Mouse (Mus musculus) midbrain, embryonic 16.5 days (tissue): Measurements from ENCODE around the gene Reep1. TPM values are rescaled to one million over a fixed set of nuclear protein-coding genes. Genes with fewer than 3 reads are reported as not detected.

Experiments used
- ATAC-seq: fragments of 200-750 bp; cut with Nextera tagmentation; 2 replicates; pipeline ENCODE4 v1.8.0; 2017; ENCODE audit warnings: moderate TSS enrichment
- H3K27ac ChIP-seq: fragments of 300-500 bp; sonication (generic); 2 replicates; pipeline ENCODE4 v1.5.1; 2014; ENCODE audit warnings: mild to moderate bottlenecking, low read length, mixed read lengths
- H3K27me3 ChIP-seq: fragments of 300-500 bp; sonication (generic); 2 replicates; pipeline ENCODE4 v1.6.1; 2014; ENCODE audit warnings: low read depth, low read length, mixed read lengths; ENCODE audit not compliant: control insufficient read depth, insufficient read depth
- H3K36me3 ChIP-seq: fragments of 300-500 bp; sonication (generic); 2 replicates; pipeline ENCODE4 v1.6.1; 2014; ENCODE audit warnings: mild to moderate bottlenecking, low read length, moderate library complexity, mixed read lengths; ENCODE audit not compliant: control insufficient read depth, insufficient read depth
- H3K4me1 ChIP-seq: fragments of 300-500 bp; sonication (generic); 2 replicates; pipeline ENCODE4 v1.6.1; 2014; ENCODE audit warnings: mild to moderate bottlenecking, low read length, mixed read lengths; ENCODE audit not compliant: control insufficient read depth, insufficient read depth
- H3K4me2 ChIP-seq: fragments of 300-500 bp; sonication (generic); 2 replicates; pipeline ENCODE4 v1.6.1; 2014; ENCODE audit warnings: mild to moderate bottlenecking, low read length, mixed read lengths
- H3K4me3 ChIP-seq: fragments of 300-500 bp; sonication (generic); 2 replicates; pipeline ENCODE4 v1.5.1; 2014; ENCODE audit warnings: low read depth, mild to moderate bottlenecking, low read length, moderate library complexity, mixed read lengths
- H3K9ac ChIP-seq: fragments of 300-500 bp; sonication (generic); 2 replicates; pipeline ENCODE4 v1.6.1; 2014; ENCODE audit warnings: low read depth, low read length, mixed read lengths
- H3K9me3 ChIP-seq: fragments of 300-500 bp; sonication (generic); replicated peaks from 2 replicates; pipeline ENCODE4 v1.6.1; 2014; ENCODE audit warnings: mild to moderate bottlenecking, low read length, mixed read lengths; ENCODE audit not compliant: control insufficient read depth, poor library complexity, severe bottlenecking
- WGBS: fragments of 180-500 bp; shearing (Covaris S2); extraction: QIAGEN DNeasy Blood & Tissue Kit; methylation state at CpG from one replicate; pipeline ENCODE4 v1.1.7; 2014; 5-methylcytosine and 5-hydroxymethylcytosine counted together
- polyA plus RNA-seq: library from polyadenylated mRNA; unstranded; fragments of >200 nt; fragmentation: Nextera tagmentation; extraction: Ambion mirVana; gene quantifications from 2 replicates; pipeline ENCODE4 v1.2.1, GENCODE M21; 2015

The Reep1 gene
- polyA plus RNA-seq, 1 experiment from 2014 or later = 350 TPM

DNA sequence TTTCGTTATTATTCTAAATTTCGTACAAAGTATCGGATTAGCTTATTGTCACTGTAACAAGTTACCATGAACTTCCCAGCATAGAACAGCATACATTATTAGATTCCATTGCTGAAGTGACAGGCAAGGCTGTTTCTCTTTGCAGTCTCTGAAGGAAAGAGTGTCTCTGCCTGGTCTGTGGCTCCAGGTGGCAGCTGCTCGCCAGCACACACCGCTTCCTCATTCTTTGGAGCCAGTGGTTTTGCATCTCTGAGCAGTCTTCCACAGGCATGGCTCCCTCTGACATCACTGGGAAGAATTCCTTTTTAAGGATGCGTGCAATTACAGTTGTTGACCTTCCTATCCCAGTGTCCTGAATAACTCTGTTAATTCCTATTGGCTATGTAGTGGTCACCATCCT is 52.7 kb downstream of the Reep1 start:
- Histone ChIP-seq H3K4me3 (no peak overlapping the region), H3K9ac (no peak overlapping the region), H3K9me3 (no peaks in the 10 kb centered on the region), H3K4me2 (no peak overlapping the region), H3K27me3 (no peaks in the 10 kb centered on the region), H3K27ac (no peak overlapping the region), H3K4me1 (peaks cover 7% of the 10 kb centered on the region), H3K36me3 (peaks cover 26% of the 10 kb centered on the region)
- 84% methylated on average over 6 of the region's 6 CpGs for WGBS
- ATAC-seq = no peak

DNA sequence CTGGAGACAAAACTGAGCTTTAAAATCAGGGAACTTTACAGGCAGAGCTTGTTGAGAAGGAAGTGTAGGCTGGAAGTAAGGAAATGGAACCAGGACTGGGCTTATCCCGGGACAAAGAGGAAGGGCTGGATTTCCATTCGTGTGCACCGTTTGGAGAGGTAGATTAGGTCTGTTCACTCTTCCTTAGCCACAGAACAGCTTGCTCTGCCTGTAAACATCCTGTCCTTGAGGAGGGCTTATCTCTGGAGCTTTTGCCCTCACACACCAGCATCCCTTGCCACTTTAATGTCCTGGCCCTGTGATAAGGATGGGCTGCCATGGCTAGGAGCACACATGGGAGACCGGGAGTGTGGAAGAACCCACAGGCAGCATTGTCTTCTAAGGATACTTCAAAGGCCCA is 60.4 kb downstream of the Reep1 start:
- WGBS = 86% methylated on average over 4 of the region's 4 CpGs
- Histone ChIP-seq H3K4me3 (no peak overlapping the region), H3K4me2 (no peak overlapping the region), H3K27ac (no peak overlapping the region), H3K4me1 (no peaks in the 10 kb centered on the region), H3K9me3 (no peaks in the 10 kb centered on the region), H3K27me3 (no peaks in the 10 kb centered on the region), H3K36me3 (peaks cover 14% of the 10 kb centered on the region), H3K9ac (no peak overlapping the region)
- ATAC-seq = no peak

DNA sequence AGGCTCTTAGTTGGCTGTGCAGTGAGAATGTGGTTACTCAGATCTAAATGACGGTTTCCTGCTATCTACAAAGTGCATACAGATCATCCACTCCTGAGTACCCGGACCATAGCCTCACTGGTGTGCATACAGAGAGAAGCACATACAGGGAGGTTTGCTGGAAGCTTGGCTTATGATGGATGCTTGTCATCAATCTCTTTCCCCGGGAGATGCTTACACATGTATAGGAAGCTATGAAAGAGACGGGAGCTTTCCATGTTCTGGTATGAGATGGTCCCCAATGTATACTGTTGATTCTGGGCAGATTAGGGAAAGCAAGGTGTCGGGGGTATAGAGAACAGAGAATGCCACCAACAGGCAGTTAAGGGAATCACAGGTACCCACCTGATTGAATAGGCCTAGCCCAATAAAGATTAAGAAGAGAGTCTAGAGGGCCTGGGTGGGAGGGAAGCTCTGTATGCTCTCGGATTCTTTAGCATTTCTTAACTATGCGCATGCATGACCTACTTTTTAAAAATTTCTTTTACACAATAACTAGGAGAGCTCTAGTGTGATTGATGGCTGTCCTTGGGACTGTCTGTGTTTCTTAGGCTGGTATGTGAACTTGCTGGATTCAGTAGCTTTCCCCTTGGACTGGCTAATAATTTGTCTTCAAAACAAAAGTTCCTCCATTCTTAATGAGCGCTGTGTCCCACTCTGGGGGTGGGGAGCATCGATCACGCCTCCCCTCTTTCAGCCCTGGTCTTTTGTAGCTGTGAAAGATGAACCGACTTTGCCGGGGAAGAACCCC is 62.7 kb downstream of the Reep1 start:
- no peak for ATAC-seq
- 77% methylated on average over 12 of the region's 12 CpGs for WGBS
- H3K36me3 ChIP-seq = peaks cover 11% of the 10 kb centered on the region

DNA sequence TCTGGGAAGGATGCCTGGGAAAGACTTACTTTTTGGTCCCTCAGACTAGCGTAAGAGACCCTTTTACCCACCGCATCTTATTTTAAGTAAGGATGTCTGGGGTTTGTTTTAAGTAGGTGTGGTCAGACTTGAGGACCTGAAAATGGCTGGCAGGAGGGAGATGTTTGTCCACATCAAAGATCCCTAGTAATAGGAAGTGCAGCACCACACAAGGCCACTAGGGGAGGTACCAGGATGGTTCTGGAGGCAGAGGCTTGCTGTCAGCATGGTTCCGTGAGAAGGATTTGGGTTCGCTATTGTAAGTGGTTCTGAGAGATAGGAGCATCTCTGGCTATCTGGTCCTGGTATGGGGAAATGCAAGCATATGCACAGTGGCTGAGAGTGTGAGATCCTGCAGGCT is 63.5 kb downstream of the Reep1 start:
- no peaks in the 10 kb centered on the region for H3K9me3 ChIP-seq
- H3K9ac ChIP-seq = no peak overlapping the region
- no peak overlapping the region for H3K27ac ChIP-seq
- H3K27me3 ChIP-seq = no peaks in the 10 kb centered on the region
- no peaks in the 10 kb centered on the region for H3K4me1 ChIP-seq
- 95% methylated on average over 4 of the region's 4 CpGs for WGBS
- H3K36me3 ChIP-seq = peaks cover 14% of the 10 kb centered on the region
- ATAC-seq = no peak
- H3K4me3 ChIP-seq = no peak overlapping the region
- no peak overlapping the region for H3K4me2 ChIP-seq

More for the DNA sequence above, 62.7 kb downstream of the Reep1 start:
- H3K27me3 ChIP-seq = no peaks in the 10 kb centered on the region
- no peak overlapping the region for H3K9ac ChIP-seq
- no peaks in the 10 kb centered on the region for H3K4me1 ChIP-seq
- H3K9me3 ChIP-seq = no peaks in the 10 kb centered on the region
- no peak overlapping the region for H3K4me2 ChIP-seq
- no peak overlapping the region for H3K27ac ChIP-seq
- H3K4me3 ChIP-seq = no peak overlapping the region

DNA sequence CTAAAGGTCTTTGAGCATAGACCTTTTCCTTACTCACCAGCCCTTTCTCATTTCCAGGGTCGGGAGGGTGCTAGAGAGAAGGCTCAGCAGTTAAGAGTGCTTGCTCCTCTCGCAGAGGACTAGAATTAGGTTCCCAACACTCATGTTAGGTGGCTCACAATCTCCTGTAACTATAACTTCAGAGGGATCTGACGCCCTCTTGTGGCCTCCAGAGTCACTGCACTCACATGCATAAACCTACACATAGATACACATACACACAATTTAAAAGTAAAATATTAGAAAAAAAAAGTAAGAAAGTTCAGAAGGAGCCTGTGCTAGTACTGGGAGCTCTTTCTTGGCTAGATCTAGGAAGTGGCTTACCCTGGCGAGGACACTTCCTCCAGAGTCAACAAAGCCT is 63.9 kb downstream of the Reep1 start:
- no peak overlapping the region for H3K27ac ChIP-seq
- no peak overlapping the region for H3K4me3 ChIP-seq
- no peaks in the 10 kb centered on the region for H3K4me1 ChIP-seq
- H3K9me3 ChIP-seq = no peaks in the 10 kb centered on the region
- no peaks in the 10 kb centered on the region for H3K27me3 ChIP-seq
- H3K36me3 ChIP-seq = peaks cover 15% of the 10 kb centered on the region
- no peak overlapping the region for H3K4me2 ChIP-seq
- no peak overlapping the region for H3K9ac ChIP-seq
- WGBS = 94% methylated on average over 4 of the region's 4 CpGs
- ATAC-seq = no peak

DNA sequence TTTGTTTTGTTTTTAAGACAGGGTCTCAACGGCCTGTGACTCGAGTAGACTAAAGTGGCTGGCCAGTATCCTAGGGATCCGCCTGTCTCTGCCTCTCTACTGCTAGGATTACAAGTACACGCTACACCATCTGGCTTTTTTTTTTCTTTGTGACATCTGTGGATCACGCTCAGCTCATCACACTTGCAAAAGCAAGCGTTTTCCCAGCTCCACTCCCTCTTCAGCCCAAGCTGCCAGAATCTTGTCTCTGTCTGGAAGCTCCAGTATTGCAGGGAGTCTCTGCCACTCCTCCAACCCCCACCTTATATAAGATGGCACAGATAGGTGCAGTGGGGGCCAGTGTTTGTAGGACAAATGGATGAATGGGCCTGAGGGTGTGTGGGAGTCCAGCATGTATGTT is 64.8 kb downstream of the Reep1 start:
- Histone ChIP-seq H3K9me3 (no peaks in the 10 kb centered on the region), H3K9ac (no peak overlapping the region), H3K4me1 (no peaks in the 10 kb centered on the region), H3K27ac (peak overlapping the region; percentile 14; the same call in 1 of the 2 replicates), H3K4me3 (no peak overlapping the region), H3K27me3 (no peaks in the 10 kb centered on the region), H3K36me3 (peaks cover 14% of the 10 kb centered on the region), H3K4me2 (no peak overlapping the region)
- no peak for ATAC-seq
- whole genome bisulfite sequencing = 86% methylated on average over 6 of the region's 6 CpGs

DNA sequence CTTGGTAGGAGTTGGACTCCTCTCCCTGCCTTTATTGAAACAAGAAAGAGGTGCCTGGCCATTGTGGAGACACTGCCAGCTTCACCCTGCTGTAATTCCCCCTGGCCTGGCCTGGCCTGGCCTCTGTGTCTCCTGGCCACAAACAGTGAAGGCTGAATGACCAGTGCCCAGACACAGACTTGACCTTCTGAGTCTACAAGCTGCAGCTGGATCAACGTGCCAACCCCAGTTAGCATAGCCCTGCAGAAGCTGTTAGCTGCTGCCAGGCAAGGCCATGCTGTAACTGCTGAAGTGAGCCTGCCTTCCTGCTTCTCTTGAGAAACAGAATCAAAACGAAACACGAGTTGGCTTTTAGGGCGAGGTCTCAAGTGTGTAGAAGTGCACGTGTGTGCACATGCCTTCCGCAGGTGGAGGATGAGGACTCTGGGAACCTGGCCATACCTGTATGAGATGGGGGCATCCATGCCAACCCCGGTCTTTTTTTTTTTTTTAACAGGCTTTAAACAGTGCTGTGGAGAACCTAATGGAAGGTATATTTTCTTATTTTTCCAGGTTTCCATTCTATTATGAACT is 65.4 kb downstream of the Reep1 start:
- ATAC-seq = no peak
- Histone ChIP-seq H3K27me3 (no peaks in the 10 kb centered on the region), H3K4me2 (no peak overlapping the region), H3K9me3 (no peaks in the 10 kb centered on the region), H3K27ac (peak overlapping the region; percentile 14; the same call in 1 of the 2 replicates), H3K9ac (no peak overlapping the region), H3K4me3 (no peak overlapping the region), H3K4me1 (no peaks in the 10 kb centered on the region), H3K36me3 (peaks cover 16% of the 10 kb centered on the region)
- WGBS = 88% methylated on average over 7 of the region's 7 CpGs

DNA sequence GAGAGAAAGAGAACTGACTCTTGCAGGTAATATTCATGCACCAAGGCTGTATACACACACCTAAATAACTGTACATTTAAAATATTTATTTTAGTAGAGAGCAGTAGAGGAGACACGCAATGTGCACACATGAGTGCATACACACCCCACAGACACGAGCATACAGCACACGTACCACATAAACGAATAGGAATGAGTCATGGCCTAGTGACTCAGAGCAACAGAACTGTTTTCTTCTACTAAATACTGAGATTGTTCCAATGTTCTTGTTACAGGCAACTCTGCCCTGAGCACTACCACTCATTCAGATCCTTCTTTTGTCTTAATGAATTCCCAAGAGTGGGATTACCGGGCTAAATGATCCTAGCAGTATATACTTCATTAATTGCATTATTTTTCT is 70.7 kb downstream of the Reep1 start:
- Histone ChIP-seq H3K27ac (no peak overlapping the region), H3K27me3 (no peaks in the 10 kb centered on the region), H3K4me2 (no peak overlapping the region), H3K9me3 (no peaks in the 10 kb centered on the region), H3K4me3 (no peak overlapping the region), H3K36me3 (peaks cover 26% of the 10 kb centered on the region), H3K4me1 (no peaks in the 10 kb centered on the region), H3K9ac (no peak overlapping the region)
- WGBS = 85% methylated on average over 5 of the region's 5 CpGs
- ATAC-seq = no peak

DNA sequence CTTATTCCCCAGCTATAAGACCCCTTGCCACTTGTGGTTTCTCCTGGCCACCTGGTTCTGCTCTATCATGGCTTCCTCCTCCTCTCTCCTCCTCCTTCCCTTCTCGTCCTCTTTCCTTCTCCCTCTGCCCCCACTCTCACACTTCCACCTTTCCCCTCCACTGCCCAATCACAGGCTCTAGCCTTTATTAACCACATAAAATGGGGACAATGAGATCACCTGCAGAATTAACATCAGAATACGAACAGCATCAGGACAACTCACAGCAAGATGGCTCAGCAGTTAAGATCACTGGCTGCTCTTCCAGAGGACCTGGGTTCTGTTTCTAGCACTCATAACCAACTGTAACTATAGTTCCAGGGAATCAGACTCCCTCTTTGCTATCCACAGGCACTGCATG is 72.5 kb downstream of the Reep1 start:
- Histone ChIP-seq H3K9ac (no peak overlapping the region), H3K36me3 (peaks cover 28% of the 10 kb centered on the region), H3K9me3 (no peaks in the 10 kb centered on the region), H3K4me1 (no peaks in the 10 kb centered on the region), H3K4me2 (no peak overlapping the region), H3K27me3 (no peaks in the 10 kb centered on the region), H3K4me3 (no peak overlapping the region), H3K27ac (no peak overlapping the region)
- WGBS = 63% methylated on average over 2 of the region's 2 CpGs
- ATAC-seq = no peak
